Mouse (Mus musculus) embryonic fibroblast, embryonic 13.5 days (primary cell): Measurements from ENCODE around the gene E2f4. TPM values are rescaled to one million over a fixed set of nuclear protein-coding genes. Genes with fewer than 3 reads are reported as not detected.

Experiments used
- H3K27ac ChIP-seq: 2 replicates; pipeline ENCODE4 v1.5.1; 2012; ENCODE audit warnings: low read length, control low read depth, inconsistent platforms; ENCODE audit not compliant: insufficient read depth
- H3K4me1 ChIP-seq: 2 replicates; pipeline ENCODE4 v1.6.1; 2011; ENCODE audit warnings: low read length; ENCODE audit not compliant: control insufficient read depth, insufficient read depth
- H3K4me3 ChIP-seq: 2 replicates; pipeline ENCODE4 v1.5.1; 2011; ENCODE audit warnings: mild to moderate bottlenecking, control low read depth, low read length; ENCODE audit not compliant: insufficient read depth
- CTCF ChIP-seq: IDR thresholded peaks from 2 replicates; pipeline ENCODE4 v1.5.1; 2011; ENCODE audit warnings: mild to moderate bottlenecking, control low read depth, low read length, moderate library complexity, borderline replicate concordance; ENCODE audit not compliant: insufficient read depth
- POLR2A ChIP-seq: IDR thresholded peaks from 2 replicates; pipeline ENCODE4 v1.6.1; 2011; ENCODE audit warnings: low read depth, mild to moderate bottlenecking, control low read depth, low read length, moderate library complexity
- polyA plus RNA-seq: library from polyadenylated mRNA; stranded (reverse); fragments of >200 nt; gene quantifications from 2 replicates; pipeline ENCODE4 v1.2.4, GENCODE M21; 2011; ENCODE audit warnings: low read depth; ENCODE audit not compliant: missing spikeins, insufficient read length

The E2f4 gene
- polyA plus RNA-seq, 1 experiment = 42.6 TPM

DNA sequence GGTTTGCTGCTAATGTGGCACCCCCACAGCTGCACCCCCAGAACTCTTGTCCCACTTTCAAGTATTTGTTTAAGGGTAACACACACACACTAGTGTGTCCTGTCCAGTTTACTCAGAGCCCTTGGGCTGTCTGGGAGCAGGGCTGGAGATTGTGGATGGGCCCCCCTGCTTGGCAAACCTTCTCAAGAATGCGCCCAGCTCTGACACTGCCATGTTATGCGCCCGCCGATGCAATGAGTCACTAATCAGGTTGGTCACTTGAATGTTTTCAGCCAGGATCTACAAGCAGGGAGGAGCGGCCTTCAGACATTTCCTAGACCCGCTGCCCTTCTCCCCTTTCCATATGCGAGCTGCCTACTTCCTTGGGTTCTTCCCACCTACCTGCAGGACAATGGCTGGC, 5.0 kb upstream of the E2f4 start:
- TF ChIP-seq CTCF (no peak), POLR2A (no peak)
- Histone ChIP-seq H3K4me1 (no peaks in the 10 kb centered on the region), H3K4me3 (no peak overlapping the region), H3K27ac (no peak overlapping the region)

DNA sequence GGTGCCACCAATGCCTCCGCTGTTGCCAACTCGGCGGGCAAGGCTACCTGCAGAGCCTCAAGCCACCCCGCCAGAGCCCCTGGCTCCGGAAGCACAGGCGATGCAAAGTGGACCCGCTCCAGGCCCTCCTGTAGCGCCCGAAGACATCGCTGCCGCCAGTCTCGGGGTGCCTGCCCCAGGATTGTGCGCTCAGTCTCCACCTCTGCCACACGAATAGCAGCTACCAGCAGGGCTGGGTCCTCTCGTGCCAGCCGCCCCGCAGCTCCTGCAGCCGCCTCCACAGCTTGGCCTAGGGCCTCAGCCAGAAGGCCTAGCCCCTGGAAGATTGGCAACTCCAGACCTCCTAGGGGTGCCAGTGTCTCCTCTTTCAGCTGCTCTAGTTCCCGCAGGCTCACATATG, 4.1 kb upstream of the E2f4 start:
- no peak for TF ChIP-seq POLR2A
- TF ChIP-seq CTCF = no peak
- Histone ChIP-seq H3K4me3 (no peak overlapping the region), H3K4me1 (no peaks in the 10 kb centered on the region), H3K27ac (no peak overlapping the region)

DNA sequence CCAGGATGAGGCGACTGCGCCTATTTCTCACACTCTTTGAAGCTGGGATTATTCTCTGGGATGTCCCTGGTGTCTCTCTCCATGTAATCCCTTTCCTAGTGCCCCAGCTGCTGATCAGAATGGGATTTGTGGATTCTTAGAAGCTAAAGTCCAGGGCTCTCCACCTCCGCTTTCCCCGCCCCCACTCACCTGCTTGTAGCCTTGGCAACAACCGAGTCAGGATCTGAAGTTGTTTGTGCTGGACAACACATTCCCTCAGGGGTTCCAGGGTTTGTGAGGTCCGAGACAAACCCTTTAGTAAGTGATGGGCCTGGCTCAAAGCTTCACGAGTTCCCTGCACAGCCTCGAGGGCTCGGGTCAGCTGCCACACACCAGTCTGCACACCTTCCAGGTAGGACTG, 2.7 kb upstream of the E2f4 start:
- no peaks in the 10 kb centered on the region for H3K4me1 ChIP-seq
- H3K27ac ChIP-seq = no peak overlapping the region
- H3K4me3 ChIP-seq = no peak overlapping the region
- TF ChIP-seq POLR2A (no peak), CTCF (no peak)

DNA sequence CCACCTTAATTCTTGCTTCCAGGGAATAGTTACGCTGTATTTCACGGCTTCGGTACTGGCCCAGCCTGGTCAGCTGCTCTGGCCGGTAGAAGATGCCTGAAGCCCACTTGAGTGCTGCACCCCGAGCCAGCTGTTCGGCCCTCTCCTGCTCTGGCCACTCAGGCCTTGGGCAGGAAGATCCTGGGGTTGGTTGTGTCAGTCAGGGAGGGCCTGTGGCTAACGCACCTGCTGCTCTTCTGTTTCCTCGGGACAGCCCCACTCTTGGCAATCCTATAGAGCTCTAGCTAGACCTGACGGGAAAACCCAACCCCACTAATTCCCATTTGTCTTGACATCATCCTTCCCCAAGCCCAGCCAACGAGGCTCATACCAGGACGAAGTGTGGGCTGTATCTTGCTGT, 2.2 kb upstream of the E2f4 start:
- Histone ChIP-seq H3K27ac (no peak overlapping the region), H3K4me3 (no peak overlapping the region)
- TF ChIP-seq CTCF = no peak
- no peak for TF ChIP-seq POLR2A

DNA sequence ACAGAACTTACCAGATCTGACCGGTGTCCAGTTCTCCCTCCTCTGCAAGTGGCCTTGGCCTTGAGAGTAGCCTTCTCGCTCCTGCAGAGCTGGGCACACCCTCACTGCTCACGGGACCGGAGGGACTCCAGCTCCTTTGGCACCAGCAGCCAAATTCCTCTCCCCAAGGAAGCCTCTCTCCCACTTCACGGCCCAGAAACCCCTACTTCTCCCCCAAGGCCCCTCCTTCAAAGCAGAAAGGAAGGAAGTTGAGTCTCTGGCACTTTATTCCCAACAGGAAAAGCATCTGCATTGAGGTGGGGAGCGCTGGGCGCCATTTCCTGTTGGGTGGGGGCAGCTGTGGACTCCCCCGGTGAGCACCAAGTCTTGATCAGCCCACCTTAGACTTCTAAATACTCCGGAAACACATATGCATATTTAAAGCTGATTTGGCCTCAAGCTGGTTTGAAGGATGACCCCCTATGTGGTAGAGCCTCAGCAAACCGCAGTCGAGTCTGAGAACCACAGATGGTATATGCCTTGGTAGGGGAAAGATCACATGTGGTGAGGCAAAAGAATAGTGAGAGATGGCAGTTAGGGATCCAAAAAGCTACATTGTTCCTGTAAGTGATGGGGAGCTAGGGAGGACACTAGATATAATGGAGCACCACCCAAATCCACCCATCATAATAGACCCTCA, 1.4 kb upstream of the E2f4 start, which contains the start of gene Exoc3l:
Gene Exoc3l, minus strand, starts transcription at position 207 of the 679 bp plus-strand sequence.
- no peak for TF ChIP-seq CTCF
- TF ChIP-seq POLR2A = no peak
- peak within 1 kb of the TSS; percentile 62 for H3K4me3 ChIP-seq
- H3K4me1 ChIP-seq = no peaks in the 10 kb centered on the region
- no peak within 1 kb of the TSS for H3K27ac ChIP-seq

More for the DNA sequence above, 2.2 kb upstream of the E2f4 start:
- no peaks in the 10 kb centered on the region for H3K4me1 ChIP-seq

DNA sequence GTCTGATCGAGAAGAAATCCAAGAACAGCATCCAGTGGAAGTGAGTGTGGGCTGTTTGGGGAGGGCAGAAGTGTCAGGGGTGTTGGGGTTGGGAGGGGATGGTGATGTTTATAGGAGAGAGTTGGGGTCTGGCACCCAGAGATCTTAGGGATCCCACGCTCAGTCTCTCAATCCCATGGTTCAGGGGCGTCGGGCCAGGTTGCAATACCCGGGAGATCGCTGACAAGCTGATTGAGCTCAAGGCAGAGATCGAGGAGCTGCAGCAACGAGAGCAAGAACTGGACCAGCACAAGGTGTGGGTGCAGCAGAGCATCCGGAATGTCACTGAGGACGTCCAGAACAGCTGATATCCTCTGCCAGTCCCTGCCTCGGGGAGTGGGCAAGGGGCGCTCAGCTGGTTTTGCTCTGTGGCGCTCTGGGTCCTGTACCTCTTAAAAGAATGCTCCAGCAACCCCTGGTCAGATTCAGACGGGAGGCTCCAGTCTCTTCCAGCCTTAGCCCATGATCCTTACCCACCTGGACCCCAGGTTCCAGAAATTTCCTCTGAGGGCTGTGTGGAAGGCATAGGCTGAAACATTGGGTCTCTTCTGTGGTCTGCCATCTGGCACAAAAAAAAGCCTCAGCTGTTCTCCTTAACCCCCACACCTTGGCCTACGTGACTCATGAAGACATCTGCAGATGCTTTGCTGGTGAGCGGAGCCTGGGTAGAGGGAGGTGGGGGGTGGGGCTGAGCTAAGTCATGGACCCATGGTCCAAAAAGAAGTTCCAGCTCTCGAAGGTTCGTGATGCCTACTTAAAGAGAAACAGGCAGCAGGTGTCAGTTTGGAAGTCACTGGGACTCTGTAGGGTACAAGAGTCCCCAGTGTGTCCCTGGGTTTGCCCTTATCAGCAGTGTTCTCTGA, 1.1 kb downstream of the E2f4 start:
- TF ChIP-seq CTCF = no peak
- TF ChIP-seq POLR2A = no peak
- Histone ChIP-seq H3K4me3 (peak overlapping the region; percentile 77), H3K4me1 (no peaks in the 10 kb centered on the region), H3K27ac (peak overlapping the region; percentile 27; the same call in 1 of the 2 replicates)

DNA sequence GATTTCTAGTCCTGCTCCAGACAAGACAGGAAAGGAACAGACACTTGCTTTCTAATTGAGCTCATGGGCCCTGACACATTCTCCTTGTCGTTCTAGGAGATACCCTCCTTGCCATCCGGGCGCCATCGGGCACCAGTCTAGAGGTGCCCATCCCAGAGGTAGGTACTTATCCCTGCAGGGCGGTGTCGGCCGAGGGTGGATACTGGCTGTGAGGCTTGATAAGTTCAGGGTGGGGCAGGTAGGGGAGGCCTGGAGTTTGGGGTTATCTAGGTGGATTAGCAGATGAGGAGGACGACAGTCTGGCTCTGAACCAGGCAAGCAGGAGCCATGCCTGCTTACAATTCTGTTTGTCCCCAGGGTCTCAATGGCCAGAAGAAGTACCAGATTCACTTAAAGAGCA, 2.5 kb downstream of the E2f4 start:
- TF ChIP-seq CTCF (no peak), POLR2A (no peak)
- H3K4me3 ChIP-seq = no peak overlapping the region
- H3K4me1 ChIP-seq = peaks cover 9% of the 10 kb centered on the region
- no peak overlapping the region for H3K27ac ChIP-seq

DNA sequence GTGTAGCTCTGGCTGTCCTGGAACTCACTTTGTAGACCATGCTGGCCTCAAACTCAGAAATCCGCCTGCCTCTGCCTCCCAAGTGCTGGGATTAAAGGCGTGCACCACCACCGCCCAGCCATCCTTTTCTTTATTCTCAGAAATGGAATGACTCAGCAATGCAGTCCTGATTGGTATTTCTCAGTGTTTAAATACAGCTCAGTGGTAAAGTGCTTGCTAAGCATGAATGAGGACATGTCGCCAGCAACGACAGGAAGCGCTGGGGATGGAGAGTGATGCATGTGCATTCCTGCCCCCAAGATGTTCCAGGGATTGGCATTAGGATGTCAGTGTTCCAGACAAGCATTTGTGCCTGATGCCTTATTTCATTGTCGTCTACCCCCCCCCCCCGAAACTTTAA, 5.9 kb downstream of the E2f4 start:
- TF ChIP-seq POLR2A (no peak), CTCF (no peak)
- H3K27ac ChIP-seq = peak overlapping the region; percentile 14; the same call in 1 of the 2 replicates
- no peak overlapping the region for H3K4me3 ChIP-seq
- H3K4me1 ChIP-seq = peaks cover 10% of the 10 kb centered on the region

DNA sequence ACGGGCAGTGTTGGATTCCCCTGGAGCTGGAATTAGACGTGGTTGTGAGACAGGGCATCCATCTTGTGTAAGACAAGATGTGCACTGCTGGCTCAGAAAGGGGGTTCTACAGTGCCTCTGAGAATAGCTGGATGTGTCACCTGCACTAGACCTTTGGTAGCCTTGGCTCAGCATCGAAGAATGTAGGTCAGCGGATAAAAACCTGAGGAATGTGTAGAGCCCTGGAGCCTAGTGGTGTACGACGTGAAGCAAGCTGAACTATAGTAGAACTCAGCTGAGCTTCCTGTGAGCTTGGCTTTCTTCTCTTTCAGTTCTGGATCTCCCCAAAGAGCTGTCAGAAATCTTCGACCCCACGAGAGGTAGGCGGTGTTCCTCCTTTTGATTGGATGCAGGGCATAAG, 6.4 kb downstream of the E2f4 start:
- H3K27ac ChIP-seq = peak overlapping the region; percentile 14; the same call in 1 of the 2 replicates
- no peak overlapping the region for H3K4me3 ChIP-seq
- TF ChIP-seq CTCF (no peak), POLR2A (0 out of 2 replicates have a peak, but pooled peaks have one; percentile 2)
- peaks cover 10% of the 10 kb centered on the region for H3K4me1 ChIP-seq

DNA sequence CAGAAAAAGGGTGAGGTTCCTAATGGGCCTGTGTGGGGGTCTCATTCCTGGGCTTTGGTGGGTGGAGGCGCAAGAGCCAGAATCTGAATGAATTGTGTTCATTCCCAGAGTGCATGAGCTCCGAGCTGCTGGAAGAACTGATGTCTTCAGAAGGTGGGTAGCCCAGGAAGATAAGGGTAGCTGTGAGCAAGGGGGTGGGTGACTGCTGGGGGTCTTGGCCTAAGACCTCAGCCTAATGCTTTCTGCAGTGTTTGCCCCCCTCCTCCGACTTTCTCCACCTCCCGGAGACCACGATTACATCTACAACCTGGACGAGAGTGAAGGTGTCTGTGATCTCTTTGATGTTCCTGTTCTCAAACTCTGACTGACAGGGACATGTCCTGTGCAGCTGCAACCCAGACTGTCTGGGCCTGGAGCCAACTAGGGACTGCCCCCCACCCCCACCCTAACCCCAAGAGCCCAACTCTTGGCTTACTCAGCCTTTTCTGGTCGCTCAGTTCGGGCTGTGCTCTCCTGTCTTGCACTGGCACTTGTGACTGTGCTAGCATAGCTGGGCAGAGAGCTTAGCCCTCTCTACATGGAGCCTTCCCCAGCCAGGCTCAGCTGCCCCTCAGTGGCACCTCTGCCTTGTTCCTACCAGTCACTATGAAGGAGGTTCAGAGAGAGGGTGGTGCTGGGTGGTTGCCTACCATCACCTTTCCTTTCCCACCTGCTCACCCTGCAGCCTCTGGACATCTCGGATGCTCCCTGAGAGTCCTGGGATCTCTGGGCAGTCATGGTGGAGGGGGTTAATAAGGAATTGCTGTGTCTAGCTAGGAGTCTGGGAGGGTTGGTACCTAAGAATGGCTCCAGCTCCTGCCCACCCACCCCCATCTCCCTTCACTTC, 7.1 kb downstream of the E2f4 start:
- peaks cover 10% of the 10 kb centered on the region for H3K4me1 ChIP-seq
- H3K27ac ChIP-seq = peak overlapping the region; percentile 14; the same call in 1 of the 2 replicates
- TF ChIP-seq POLR2A (no peak; the same call in 1 of the 2 replicates), CTCF (no peak)
- no peak overlapping the region for H3K4me3 ChIP-seq
